Mouse (Mus musculus) hindbrain, embryonic 12.5 days (tissue): ENCODE data around the gene Rnf114. TPM values are rescaled to one million over a fixed set of nuclear protein-coding genes. Genes with fewer than 3 reads are reported as not detected.

ENCODE experiments used
- ATAC-seq: fragments of 200-750 bp; cut with Nextera tagmentation; 2 replicates; pipeline ENCODE4 v1.8.0; 2017; ENCODE audit warnings: moderate TSS enrichment; ENCODE audit not compliant: low FRiP score
- H3K27ac ChIP-seq: fragments of 300-500 bp; sonication (generic); 2 replicates; pipeline ENCODE4 v1.5.1; 2016; ENCODE audit warnings: mild to moderate bottlenecking
- H3K27me3 ChIP-seq: fragments of 300-500 bp; sonication (generic); 2 replicates; pipeline ENCODE4 v1.6.1; 2016; ENCODE audit warnings: mild to moderate bottlenecking
- H3K36me3 ChIP-seq: fragments of 300-500 bp; sonication (generic); 2 replicates; pipeline ENCODE4 v1.6.1; 2016; ENCODE audit warnings: mild to moderate bottlenecking
- H3K4me1 ChIP-seq: fragments of 300-500 bp; sonication (generic); 2 replicates; pipeline ENCODE4 v1.6.1; 2016
- H3K4me2 ChIP-seq: fragments of 300-500 bp; sonication (generic); replicated peaks from 2 replicates; pipeline ENCODE4 v1.6.1; 2016; ENCODE audit warnings: mild to moderate bottlenecking
- H3K4me3 ChIP-seq: fragments of 300-500 bp; sonication (generic); 2 replicates; pipeline ENCODE4 v1.5.1; 2016; ENCODE audit warnings: mild to moderate bottlenecking
- H3K9ac ChIP-seq: fragments of 300-500 bp; sonication (generic); 2 replicates; pipeline ENCODE4 v1.6.1; 2016; ENCODE audit warnings: mild to moderate bottlenecking, moderate library complexity
- H3K9me3 ChIP-seq: fragments of 300-500 bp; sonication (generic); replicated peaks from 2 replicates; pipeline ENCODE4 v1.6.1; 2016; ENCODE audit warnings: mild to moderate bottlenecking
- WGBS: fragments of 180-500 bp; shearing (Covaris S2); methylation state at CpG from one replicate; pipeline ENCODE4 v1.1.7; 2016; 5-methylcytosine and 5-hydroxymethylcytosine counted together
- polyA plus RNA-seq: library from polyadenylated mRNA; unstranded; fragments of >200 nt; fragmentation: Nextera tagmentation; extraction: Ambion mirVana; gene quantifications from 2 replicates; pipeline ENCODE4 v1.2.1, GENCODE M21; 2016

Rnf114 gene
- polyA plus RNA-seq, 1 experiment from 2014 or later, result 120 TPM

DNA sequence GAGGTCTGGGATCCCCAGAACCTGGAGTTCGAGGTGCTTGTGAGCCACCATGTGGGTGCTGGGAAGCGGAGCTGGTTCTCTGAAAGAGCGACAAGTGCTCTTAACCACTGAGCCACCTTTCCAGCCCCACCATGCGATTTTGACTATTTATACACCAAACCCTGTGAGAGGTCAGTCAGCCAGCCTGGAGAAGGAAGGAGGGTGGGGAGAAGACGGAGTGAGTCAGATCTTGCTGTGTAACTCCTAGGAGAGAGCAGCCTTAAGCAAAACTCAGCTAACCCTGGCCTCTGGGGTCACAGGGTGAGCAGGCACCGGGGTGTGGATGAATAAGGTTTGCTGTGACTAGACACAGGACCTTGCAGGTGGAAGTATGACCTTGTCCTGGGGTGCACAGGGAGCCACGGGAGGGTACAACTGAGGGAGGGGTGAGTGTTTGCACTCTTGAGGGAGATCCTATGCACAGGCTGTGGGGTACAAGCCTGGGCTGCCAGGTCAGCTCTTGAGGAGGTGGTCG, 58.0 kb downstream of the Rnf114 start:
- H3K4me2 ChIP-seq, result no peak overlapping the region
- H3K9ac ChIP-seq, result no peak overlapping the region
- H3K9me3 ChIP-seq, result no peaks in the 10 kb centered on the region
- ATAC-seq, result no peak
- H3K27ac ChIP-seq, result no peak overlapping the region
- 71% methylated on average over 8 of the region's 8 CpGs for WGBS
- no peaks in the 10 kb centered on the region for H3K36me3 ChIP-seq
- H3K4me1 ChIP-seq, result peaks cover 6% of the 10 kb centered on the region
- no peak overlapping the region for H3K4me3 ChIP-seq
- peaks cover 2% of the 10 kb centered on the region; the same call in 1 of the 2 replicates for H3K27me3 ChIP-seq

DNA sequence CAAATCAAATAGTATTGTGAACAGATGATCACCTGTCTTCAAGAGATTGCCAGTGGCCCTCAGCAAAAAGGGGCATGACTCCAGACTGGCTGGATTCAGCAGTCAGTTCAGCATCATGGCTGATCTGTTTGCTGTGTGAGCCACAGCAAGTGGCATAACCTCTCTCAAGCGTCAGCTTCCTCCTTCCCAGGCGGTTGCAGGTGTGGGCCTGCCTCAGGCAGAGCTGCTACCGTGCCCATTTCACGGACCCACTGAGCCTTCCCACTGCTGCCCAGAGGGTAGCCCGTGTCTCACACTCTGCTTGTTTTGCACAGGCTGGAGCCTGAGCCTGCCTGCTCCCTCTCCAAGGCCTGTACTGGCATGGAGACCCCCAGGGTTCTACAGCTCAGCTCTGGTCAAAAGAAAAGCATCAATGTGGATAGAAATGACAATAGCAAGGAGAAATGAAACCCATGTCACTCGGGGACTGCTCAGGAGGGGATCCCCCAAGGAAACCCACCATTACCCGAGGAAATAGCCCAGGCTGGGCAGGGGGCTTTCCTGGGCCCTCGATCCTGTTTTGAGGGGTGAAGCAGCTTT, 59.0 kb downstream of the Rnf114 start:
- H3K9ac ChIP-seq, result no peak overlapping the region
- H3K27me3 ChIP-seq, result peaks cover 2% of the 10 kb centered on the region; the same call in 1 of the 2 replicates
- no peak for ATAC-seq
- no peak overlapping the region for H3K27ac ChIP-seq
- no peaks in the 10 kb centered on the region for H3K9me3 ChIP-seq
- no peak overlapping the region for H3K4me2 ChIP-seq
- no peaks in the 10 kb centered on the region for H3K36me3 ChIP-seq
- H3K4me3 ChIP-seq, result no peak overlapping the region
- H3K4me1 ChIP-seq, result peaks cover 6% of the 10 kb centered on the region
- 74% methylated on average over 8 of the region's 8 CpGs for WGBS

DNA sequence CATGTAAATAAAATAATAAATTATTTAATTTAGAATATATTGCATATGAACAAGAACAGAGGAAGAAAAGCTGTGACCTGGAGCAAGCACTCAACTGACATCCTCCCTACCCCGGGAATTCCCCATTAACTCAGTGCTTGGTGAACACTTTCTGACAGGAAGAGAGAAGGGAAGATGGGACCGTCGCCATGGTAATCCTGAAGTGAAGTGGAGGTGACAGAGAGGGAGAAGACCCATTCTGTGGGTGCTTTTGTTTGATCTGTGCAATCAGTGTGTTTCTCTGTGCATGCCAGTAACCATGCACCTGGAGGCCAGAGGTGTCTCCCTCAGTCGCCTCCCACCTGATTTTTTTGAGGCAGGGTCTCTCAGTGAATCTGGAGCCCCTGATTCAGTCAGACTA, 59.8 kb downstream of the Rnf114 start:
- H3K4me1 ChIP-seq, result peaks cover 6% of the 10 kb centered on the region
- peaks cover 2% of the 10 kb centered on the region; the same call in 1 of the 2 replicates for H3K27me3 ChIP-seq
- H3K9ac ChIP-seq, result no peak overlapping the region
- WGBS, result 84% methylated on average over 4 of the region's 4 CpGs
- H3K36me3 ChIP-seq, result no peaks in the 10 kb centered on the region
- no peak overlapping the region for H3K4me3 ChIP-seq
- no peak overlapping the region for H3K27ac ChIP-seq
- H3K4me2 ChIP-seq, result no peak overlapping the region
- no peaks in the 10 kb centered on the region for H3K9me3 ChIP-seq
- ATAC-seq, result no peak

DNA sequence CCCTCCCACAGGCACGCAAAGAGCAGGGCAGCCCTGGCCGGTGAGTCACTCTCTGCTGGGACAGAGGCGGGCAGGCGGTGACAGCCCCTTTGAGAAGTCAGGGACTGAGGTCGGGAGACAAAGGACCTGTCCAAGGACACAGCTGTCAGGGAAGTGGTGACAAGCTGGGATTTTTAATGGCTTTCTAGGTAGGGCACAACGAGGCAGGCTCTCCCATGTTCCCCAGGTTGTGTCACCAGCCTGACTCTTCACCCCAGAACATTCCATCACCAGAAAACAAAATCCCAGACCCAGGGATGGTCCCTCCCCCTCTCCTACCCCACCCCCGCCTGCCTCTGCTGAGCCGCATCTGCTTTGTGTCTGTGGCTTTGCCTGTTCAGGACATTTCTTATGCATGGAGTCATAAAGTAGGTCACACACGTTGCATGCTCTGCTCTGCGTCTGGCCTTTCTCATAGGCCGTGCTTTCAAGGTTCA, 60.5 kb downstream of the Rnf114 start:
- Histone ChIP-seq H3K4me1 (peaks cover 6% of the 10 kb centered on the region), H3K9me3 (no peaks in the 10 kb centered on the region), H3K27me3 (peaks cover 2% of the 10 kb centered on the region; the same call in 1 of the 2 replicates), H3K4me2 (no peak overlapping the region), H3K9ac (no peak overlapping the region), H3K36me3 (no peaks in the 10 kb centered on the region), H3K27ac (no peak overlapping the region), H3K4me3 (no peak overlapping the region)
- no peak for ATAC-seq
- WGBS, result 13% methylated on average over 11 of the region's 11 CpGs

DNA sequence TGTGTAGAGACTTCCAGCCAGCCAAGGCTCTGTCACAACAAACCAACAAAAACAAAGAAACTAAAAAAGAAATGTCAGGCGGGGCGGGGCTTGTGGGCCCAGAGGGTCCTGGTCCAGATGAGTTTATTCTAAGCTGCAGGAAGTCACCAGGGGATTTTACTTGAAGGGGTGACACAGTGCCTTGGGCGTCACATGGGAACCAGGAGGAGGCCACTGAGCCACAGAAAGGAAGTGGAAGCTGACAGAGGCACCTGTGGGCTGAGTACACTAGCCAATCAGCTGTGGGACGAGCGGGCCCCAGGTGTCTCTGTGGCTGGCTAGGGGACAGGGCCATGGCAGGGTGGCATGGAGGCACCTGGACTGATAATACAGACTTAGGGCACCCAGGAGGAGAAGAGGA, 63.3 kb downstream of the Rnf114 start:
- ATAC-seq, result no peak
- WGBS, result 90% methylated on average over 5 of the region's 5 CpGs
- Histone ChIP-seq H3K27me3 (peaks cover 16% of the 10 kb centered on the region), H3K27ac (no peak overlapping the region), H3K4me3 (no peak overlapping the region), H3K4me2 (no peak overlapping the region), H3K9ac (no peak overlapping the region), H3K9me3 (no peaks in the 10 kb centered on the region), H3K36me3 (no peaks in the 10 kb centered on the region), H3K4me1 (peaks cover 19% of the 10 kb centered on the region)

DNA sequence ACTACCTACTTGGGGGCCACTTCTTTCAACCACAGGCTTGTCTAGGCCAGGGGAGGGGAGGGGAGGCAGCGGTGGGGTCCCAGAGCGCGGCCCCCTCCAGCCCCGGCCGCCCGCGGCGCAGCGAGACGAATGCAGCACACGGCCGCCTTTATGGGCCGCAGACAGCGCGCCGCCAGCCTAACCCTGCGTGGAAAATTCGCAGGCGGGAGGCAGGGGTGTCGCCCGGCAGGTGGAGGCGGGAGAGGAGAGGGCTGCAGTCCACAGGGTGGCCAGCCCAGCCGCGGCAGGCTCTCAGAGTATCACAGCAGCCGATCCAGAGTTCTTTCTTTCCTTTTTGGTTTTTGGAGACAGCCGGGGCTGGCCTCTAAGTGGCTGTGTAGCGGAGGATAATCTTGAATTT, 67.0 kb downstream of the Rnf114 start:
- ATAC-seq, result peak; percentile 51
- Histone ChIP-seq H3K4me1 (peaks cover 39% of the 10 kb centered on the region), H3K27ac (peak overlapping the region; percentile 9; the same call in 1 of the 2 replicates), H3K27me3 (peaks cover 20% of the 10 kb centered on the region), H3K9ac (peak overlapping the region; percentile 44), H3K4me3 (peak overlapping the region; percentile 9; the same call in 1 of the 2 replicates), H3K9me3 (no peaks in the 10 kb centered on the region), H3K4me2 (peak overlapping the region; percentile 47), H3K36me3 (no peaks in the 10 kb centered on the region)
- WGBS, result 6% methylated on average over 27 of the region's 27 CpGs

DNA sequence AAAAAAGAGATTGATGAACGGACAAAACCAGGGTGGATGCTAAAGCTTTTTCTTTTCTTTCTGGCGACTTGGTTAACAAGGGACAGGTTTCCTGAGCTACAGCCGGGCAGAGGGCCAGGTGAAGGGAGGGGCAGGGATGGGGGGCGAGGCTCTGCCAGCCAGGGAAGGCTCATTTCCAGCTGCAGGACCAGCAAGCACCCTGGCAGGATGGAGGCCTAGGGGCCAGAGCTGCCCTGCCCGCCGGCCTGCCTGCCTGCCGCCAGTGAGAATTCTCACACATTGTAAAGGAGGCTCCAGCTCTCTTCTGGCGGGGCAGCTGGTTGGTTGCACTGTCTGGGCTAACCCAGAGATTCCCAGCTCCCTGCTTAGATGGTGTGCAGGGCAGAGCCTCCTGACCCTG, 69.7 kb downstream of the Rnf114 start:
- Histone ChIP-seq H3K36me3 (no peaks in the 10 kb centered on the region), H3K9ac (no peak overlapping the region), H3K27me3 (peaks cover 20% of the 10 kb centered on the region), H3K4me1 (peaks cover 53% of the 10 kb centered on the region), H3K27ac (peak overlapping the region; percentile 31; the same call in 1 of the 2 replicates), H3K9me3 (no peaks in the 10 kb centered on the region), H3K4me3 (no peak overlapping the region), H3K4me2 (no peak overlapping the region)
- 29% methylated on average over 8 of the region's 8 CpGs for WGBS
- no peak for ATAC-seq

DNA sequence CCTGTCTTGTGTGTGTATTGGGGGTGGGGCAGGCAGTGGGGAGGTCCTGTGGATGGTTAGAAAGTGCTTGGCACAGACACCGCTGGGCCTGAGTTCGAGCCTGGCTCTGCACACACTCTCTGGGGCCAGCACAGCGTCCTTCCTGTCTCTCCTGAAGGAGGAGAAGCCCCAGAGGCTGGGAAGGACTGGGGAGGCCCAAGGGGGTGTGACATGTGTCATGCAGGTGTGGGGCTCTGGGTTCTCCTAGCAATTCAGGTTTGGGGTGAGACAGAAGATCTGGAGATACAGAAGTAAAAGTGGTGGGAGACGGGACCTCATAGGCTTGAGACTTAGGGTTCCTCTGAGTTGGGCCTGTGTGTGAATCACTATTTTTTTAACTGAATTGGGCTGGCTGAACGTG, 70.6 kb downstream of the Rnf114 start:
- Histone ChIP-seq H3K27me3 (peaks cover 20% of the 10 kb centered on the region), H3K36me3 (no peaks in the 10 kb centered on the region), H3K4me2 (no peak overlapping the region), H3K9ac (no peak overlapping the region), H3K9me3 (no peaks in the 10 kb centered on the region), H3K4me1 (peaks cover 53% of the 10 kb centered on the region), H3K27ac (peak overlapping the region; percentile 17; the same call in 1 of the 2 replicates), H3K4me3 (no peak overlapping the region)
- WGBS, result 68% methylated on average over 5 of the region's 5 CpGs
- ATAC-seq, result no peak

DNA sequence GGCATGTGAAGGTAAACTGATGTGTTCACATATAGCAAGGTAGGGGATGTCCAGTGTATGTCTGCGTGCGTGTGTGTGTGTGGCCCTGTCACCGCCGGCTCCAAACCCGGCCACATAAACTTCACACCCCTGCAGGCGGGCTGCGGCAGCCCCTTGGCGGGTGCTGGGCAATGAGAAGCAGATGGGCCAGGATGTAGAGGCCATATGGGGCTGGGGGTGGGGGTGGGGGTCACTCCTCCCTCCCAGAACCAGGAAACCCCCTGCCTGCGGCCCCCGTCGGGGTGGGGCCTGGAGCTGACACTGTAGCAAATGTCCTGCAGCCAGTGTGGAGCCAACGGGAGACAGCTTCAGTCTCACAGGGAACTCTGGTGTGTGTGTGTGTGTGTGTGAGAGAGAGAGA, 71.3 kb downstream of the Rnf114 start:
- WGBS, result 41% methylated on average over 12 of the region's 12 CpGs
- peak; percentile 27; the same call in 1 of the 2 replicates for ATAC-seq
- peak overlapping the region; percentile 17; the same call in 1 of the 2 replicates for H3K27ac ChIP-seq
- H3K4me2 ChIP-seq, result peak overlapping the region; percentile 17; the same call in 1 of the 2 replicates
- H3K9ac ChIP-seq, result no peak overlapping the region
- peaks cover 17% of the 10 kb centered on the region for H3K27me3 ChIP-seq
- H3K4me3 ChIP-seq, result no peak overlapping the region
- H3K9me3 ChIP-seq, result no peaks in the 10 kb centered on the region
- no peaks in the 10 kb centered on the region for H3K36me3 ChIP-seq
- H3K4me1 ChIP-seq, result peaks cover 53% of the 10 kb centered on the region

DNA sequence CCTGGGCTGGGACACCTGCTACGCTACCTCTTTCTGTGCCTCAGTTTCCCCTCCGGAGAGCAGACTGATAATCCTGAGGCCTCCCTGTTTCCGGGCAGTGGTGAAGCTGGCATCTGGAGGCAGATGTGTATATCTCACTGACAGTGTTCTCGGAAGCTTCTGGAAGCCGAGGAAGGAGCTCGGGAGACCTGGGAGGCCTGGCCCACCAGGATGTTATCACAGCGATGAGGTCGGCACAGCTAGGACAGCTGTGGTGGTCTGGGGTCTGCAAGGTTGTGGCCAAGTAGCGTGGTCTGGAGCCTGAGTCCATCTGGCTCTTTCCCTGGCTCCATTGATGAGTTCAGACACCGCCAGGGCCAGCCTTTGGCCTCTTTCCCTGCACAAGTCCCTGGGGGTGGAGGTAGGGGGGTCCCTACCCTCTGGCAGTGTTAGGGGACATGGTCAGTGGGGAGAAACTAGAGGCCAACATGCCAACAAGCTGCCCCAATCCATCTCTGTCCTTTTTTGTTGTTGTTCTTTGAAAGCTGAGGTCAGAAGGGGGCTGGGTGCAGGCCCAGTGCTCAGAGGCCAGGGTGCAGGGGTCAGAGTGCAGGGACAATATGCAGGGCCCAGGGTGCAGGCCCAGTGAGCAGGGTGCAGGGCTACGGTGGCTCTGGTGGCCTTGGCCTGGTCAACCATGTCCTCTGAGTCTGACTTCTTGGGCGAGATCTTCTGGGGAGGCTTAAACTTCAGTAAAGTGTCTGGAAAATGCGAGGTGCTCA, 72.3 kb downstream of the Rnf114 start:
- Histone ChIP-seq H3K4me3 (no peak overlapping the region), H3K4me1 (peaks cover 47% of the 10 kb centered on the region), H3K36me3 (no peaks in the 10 kb centered on the region), H3K9me3 (no peaks in the 10 kb centered on the region), H3K27ac (peak overlapping the region; percentile 12; the same call in 1 of the 2 replicates), H3K27me3 (peaks cover 11% of the 10 kb centered on the region), H3K9ac (no peak overlapping the region), H3K4me2 (no peak overlapping the region)
- WGBS, result 72% methylated on average over 13 of the region's 13 CpGs
- ATAC-seq, result no peak

DNA sequence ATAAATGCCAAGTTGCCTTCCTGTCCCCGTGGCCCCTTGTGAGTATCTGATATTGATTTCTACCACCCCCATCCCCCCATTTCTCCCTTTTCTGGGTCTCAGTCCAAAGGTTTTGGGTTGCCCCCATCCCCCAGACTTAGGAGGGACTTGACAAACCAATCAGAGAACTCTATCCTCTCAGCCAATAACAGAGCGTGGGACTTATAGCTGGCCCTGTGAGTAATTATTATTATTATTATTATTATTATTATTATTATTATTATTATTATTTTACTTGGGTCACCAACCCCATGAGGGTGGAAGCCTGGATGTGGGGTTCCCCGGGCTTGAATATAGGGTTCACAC, 72.8 kb downstream of the Rnf114 start:
- Histone ChIP-seq H3K4me2 (no peak overlapping the region), H3K27ac (peak overlapping the region; percentile 71; the same call in 1 of the 2 replicates), H3K4me3 (no peak overlapping the region), H3K36me3 (no peaks in the 10 kb centered on the region), H3K9ac (no peak overlapping the region), H3K9me3 (no peaks in the 10 kb centered on the region), H3K27me3 (peaks cover 6% of the 10 kb centered on the region), H3K4me1 (peaks cover 45% of the 10 kb centered on the region)
- 64% methylated on average over 3 of the region's 3 CpGs for WGBS
- no peak for ATAC-seq

DNA sequence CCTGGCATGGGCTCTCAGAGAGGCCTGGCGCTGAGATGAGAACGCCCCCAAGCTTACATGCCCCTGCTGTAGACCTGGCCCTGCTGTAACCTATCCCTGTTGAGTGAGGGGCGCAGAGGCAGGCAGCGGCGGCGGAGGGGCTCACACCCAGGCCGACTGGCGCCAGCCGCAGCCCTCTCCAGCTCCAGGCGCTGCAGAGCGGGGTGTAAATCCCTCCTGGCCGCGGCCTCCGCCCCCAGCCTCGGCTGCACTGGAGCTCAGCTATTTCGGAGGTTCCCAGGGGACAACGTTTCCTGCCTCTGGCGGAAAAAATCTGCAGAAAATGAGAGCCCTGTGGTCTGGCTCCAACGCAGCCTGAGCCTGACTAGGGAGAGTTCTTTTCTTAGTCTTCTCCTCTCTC, 73.2 kb downstream of the Rnf114 start:
- no peaks in the 10 kb centered on the region for H3K36me3 ChIP-seq
- peak overlapping the region; percentile 71 for H3K27ac ChIP-seq
- H3K9ac ChIP-seq, result 0 out of 2 replicates have a peak overlapping the region, but pooled peaks have one; percentile 5
- WGBS, result 23% methylated on average over 18 of the region's 19 CpGs
- peak overlapping the region; percentile 33; the same call in 1 of the 2 replicates for H3K4me2 ChIP-seq
- no peak for ATAC-seq
- peaks cover 45% of the 10 kb centered on the region for H3K4me1 ChIP-seq
- no peak overlapping the region for H3K4me3 ChIP-seq
- H3K27me3 ChIP-seq, result peaks cover 4% of the 10 kb centered on the region; the same call in 1 of the 2 replicates
- H3K9me3 ChIP-seq, result no peaks in the 10 kb centered on the region
